Mouse (Mus musculus) heart, embryonic 16.5 days (tissue): ENCODE data around the gene Rnd1. TPM values are rescaled to one million over a fixed set of nuclear protein-coding genes. Genes with fewer than 3 reads are reported as not detected.

Source experiments
- ATAC-seq: fragments of 200-750 bp; cut with Nextera tagmentation; replicated peaks from 2 replicates; pipeline ENCODE4 v1.8.0; 2017; ENCODE audit warnings: moderate number of reproducible peaks; ENCODE audit not compliant: insufficient read depth, low FRiP score; ENCODE audit errors: extremely low read depth
- H3K27ac ChIP-seq: fragments of 300-500 bp; sonication (generic); 2 replicates; pipeline ENCODE4 v1.5.1; 2014; ENCODE audit warnings: mild to moderate bottlenecking, low read length, control low read depth, moderate library complexity
- H3K27me3 ChIP-seq: fragments of 300-500 bp; sonication (generic); 2 replicates; pipeline ENCODE4 v1.6.1; 2014; ENCODE audit warnings: low read length, mixed read lengths; ENCODE audit not compliant: control insufficient read depth, insufficient read depth
- H3K36me3 ChIP-seq: fragments of 300-500 bp; sonication (generic); 2 replicates; pipeline ENCODE4 v1.6.1; 2014; ENCODE audit not compliant: control insufficient read depth, insufficient read depth
- H3K4me1 ChIP-seq: fragments of 300-500 bp; sonication (generic); 2 replicates; pipeline ENCODE4 v1.6.1; 2014; ENCODE audit warnings: low read length, mixed read lengths; ENCODE audit not compliant: control insufficient read depth, insufficient read depth
- H3K4me2 ChIP-seq: fragments of 300-500 bp; sonication (generic); 2 replicates; pipeline ENCODE4 v1.6.1; 2014; ENCODE audit warnings: low read depth, mild to moderate bottlenecking, control low read depth, low read length
- H3K4me3 ChIP-seq: fragments of 300-500 bp; sonication (generic); 2 replicates; pipeline ENCODE4 v1.5.1; 2014; ENCODE audit warnings: mild to moderate bottlenecking, control low read depth, low read length
- H3K9ac ChIP-seq: fragments of 300-500 bp; sonication (generic); 2 replicates; pipeline ENCODE4 v1.6.1; 2014; ENCODE audit warnings: low read length, control low read depth
- H3K9me3 ChIP-seq: fragments of 300-500 bp; sonication (generic); replicated peaks from 2 replicates; pipeline ENCODE4 v1.6.1; 2016; ENCODE audit warnings: low read length; ENCODE audit not compliant: control insufficient read depth
- WGBS: fragments of 180-500 bp; shearing (Covaris S2); extraction: QIAGEN DNeasy Blood & Tissue Kit; methylation state at CpG from one replicate; pipeline ENCODE4 v1.1.7; 2014; 5-methylcytosine and 5-hydroxymethylcytosine counted together
- polyA plus RNA-seq: library from polyadenylated mRNA; unstranded; fragments of >200 nt; fragmentation: Nextera tagmentation; extraction: Ambion mirVana; gene quantifications from 2 replicates; pipeline ENCODE4 v1.2.1, GENCODE M21; 2015

The Rnd1 gene
- polyA plus RNA-seq, 1 experiment from 2014 or later: 1.7 TPM

DNA sequence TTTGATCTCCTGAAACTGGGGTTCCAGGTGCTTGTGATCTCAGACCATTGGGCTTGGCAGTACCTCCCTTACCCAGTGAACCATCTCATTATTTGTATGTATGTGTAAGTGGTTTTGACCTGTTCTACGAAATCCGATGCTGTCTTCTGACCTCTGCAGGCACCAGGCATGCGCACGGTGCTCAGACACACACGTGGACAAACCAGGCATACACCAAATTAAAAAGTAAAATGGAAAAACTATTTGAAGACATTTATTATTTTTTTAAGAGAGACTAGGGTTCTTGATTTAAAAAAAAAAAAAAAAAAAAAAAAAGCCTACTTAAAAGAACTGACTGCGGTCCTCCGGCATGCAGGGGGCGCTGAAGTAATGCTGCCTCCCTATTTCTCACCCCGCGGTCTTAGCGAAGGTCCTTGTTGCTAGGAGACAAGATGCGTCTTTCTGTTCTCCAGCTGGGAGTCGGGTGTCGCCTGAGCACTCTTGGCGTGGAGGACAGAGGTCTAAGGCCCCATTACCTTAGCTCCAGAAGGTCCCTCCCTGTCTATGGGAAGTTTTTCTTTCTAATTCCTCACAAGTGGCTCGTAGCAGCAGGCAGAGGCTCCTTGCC, 30.6 kb upstream of the Rnd1 start, which contains the start of gene Ccdc65:
TSS of gene Ccdc65 (plus strand) at position 442 of the 607 bp plus-strand sequence.
- H3K4me2 ChIP-seq: peak within 1 kb of the TSS; percentile 59
- 19% methylated on average over 16 of the region's 16 CpGs for WGBS
- no peak within 1 kb of the TSS for H3K27ac ChIP-seq
- H3K9me3 ChIP-seq: no peaks in the 10 kb centered on the region
- peak; percentile 72 for ATAC-seq
- peaks cover 12% of the 10 kb centered on the region for H3K27me3 ChIP-seq
- no peaks in the 10 kb centered on the region for H3K4me1 ChIP-seq
- no peaks in the 10 kb centered on the region for H3K36me3 ChIP-seq
- peak within 1 kb of the TSS; percentile 11; the same call in 1 of the 2 replicates for H3K9ac ChIP-seq
- peak within 1 kb of the TSS; percentile 43 for H3K4me3 ChIP-seq

DNA sequence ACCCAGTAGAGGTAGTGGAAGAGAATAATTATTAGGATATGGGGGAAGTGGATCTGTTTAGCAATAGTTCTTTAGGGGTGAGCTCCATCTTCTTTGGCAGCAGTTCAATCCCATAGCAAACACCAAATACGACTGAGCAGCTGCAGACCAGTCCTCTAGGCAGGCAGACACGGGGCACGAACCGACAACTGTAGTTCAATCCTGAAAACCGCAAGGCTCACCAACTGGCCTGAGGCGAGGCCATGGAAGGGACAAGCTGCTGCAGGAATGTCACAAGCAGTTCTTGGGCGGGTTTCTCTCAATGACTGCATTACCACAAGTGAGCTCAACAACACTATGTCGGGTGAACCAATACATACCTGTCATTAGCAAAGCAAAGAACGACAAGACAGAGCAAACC, 27.1 kb upstream of the Rnd1 start:
- H3K4me3 ChIP-seq: no peak overlapping the region
- WGBS: 58% methylated on average over 9 of the region's 9 CpGs
- H3K4me1 ChIP-seq: no peaks in the 10 kb centered on the region
- no peak for ATAC-seq
- H3K27me3 ChIP-seq: peaks cover 45% of the 10 kb centered on the region
- no peak overlapping the region for H3K4me2 ChIP-seq
- no peak overlapping the region for H3K9ac ChIP-seq
- H3K27ac ChIP-seq: no peak overlapping the region
- H3K9me3 ChIP-seq: no peaks in the 10 kb centered on the region
- H3K36me3 ChIP-seq: no peaks in the 10 kb centered on the region

DNA sequence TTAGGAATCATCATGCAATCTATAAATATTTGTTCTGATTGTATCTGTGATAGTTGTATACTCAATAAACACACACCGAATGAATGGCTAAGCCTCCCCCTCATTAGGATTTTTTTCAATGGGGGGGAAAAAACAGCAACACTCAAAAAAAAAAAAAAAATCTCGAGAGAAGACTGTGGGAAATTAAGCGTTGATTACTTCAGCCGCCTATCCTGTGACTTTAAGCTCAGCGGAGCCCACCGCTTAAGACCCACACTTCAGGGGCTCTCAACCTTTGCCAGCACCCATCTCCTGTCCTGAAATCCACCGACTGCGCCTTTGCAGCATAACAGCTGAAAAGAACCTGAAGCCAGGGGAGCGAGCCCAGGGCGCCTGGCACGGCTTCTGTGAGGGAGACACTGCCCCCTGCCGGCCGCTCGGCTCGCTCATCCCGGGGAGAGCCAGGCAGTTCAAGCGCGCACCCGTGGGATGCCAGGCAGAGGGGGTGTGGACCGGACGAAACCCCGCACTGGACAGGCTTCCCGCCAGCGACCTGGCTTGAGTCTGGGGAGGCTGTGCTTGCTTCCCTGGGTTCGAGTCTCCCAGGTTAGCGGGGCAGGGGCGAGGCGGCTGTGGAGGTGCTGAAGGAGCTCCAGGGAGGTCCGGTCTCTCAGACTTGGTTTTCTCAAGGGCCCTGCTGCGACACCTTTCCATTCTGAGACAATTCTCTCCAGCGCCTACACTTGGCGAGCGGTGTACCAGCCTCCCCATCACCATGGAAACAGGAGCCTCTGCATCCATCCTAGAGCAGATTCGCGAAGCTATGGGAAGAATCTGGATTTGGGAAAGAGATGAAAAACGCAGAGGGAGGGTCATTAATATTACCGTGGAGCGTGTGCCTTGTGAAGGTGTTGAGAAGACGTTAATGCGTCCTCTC, 22.2 kb upstream of the Rnd1 start:
- Histone ChIP-seq H3K27me3 (peaks cover 39% of the 10 kb centered on the region), H3K36me3 (no peaks in the 10 kb centered on the region), H3K4me3 (peak overlapping the region; percentile 35), H3K27ac (no peak overlapping the region), H3K9ac (0 out of 2 replicates have a peak overlapping the region, but pooled peaks have one; percentile 12), H3K4me2 (peak overlapping the region; percentile 58), H3K9me3 (no peaks in the 10 kb centered on the region), H3K4me1 (no peaks in the 10 kb centered on the region)
- ATAC-seq: peak; percentile 84
- WGBS: 5% methylated on average over 40 of the region's 40 CpGs

DNA sequence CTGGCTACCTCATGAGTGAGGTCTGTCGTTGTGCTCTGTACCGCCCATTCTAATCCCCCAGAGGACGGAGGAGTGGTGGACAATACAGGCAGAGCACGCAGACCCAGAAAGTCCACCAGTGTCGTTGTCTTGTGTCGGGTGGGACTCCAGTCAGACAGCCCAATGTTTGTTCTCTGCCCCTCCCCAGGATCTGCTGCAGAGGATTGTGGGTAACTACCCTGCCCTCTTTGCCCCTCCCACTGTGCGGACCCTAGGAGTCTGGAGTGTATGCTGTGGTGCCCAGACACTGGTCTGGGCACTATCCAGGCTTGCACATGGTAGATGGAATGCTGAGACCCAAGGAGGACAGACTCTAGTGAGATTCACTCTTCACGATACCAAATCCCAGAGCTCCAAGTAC, 19.0 kb upstream of the Rnd1 start:
- H3K4me3 ChIP-seq: no peak overlapping the region
- H3K4me1 ChIP-seq: peaks cover 13% of the 10 kb centered on the region
- no peak overlapping the region for H3K9ac ChIP-seq
- no peak overlapping the region for H3K4me2 ChIP-seq
- peaks cover 17% of the 10 kb centered on the region; the same call in 1 of the 2 replicates for H3K27me3 ChIP-seq
- H3K9me3 ChIP-seq: no peaks in the 10 kb centered on the region
- H3K36me3 ChIP-seq: no peaks in the 10 kb centered on the region
- WGBS: 58% methylated on average over 8 of the region's 8 CpGs
- ATAC-seq: no peak
- no peak overlapping the region for H3K27ac ChIP-seq

DNA sequence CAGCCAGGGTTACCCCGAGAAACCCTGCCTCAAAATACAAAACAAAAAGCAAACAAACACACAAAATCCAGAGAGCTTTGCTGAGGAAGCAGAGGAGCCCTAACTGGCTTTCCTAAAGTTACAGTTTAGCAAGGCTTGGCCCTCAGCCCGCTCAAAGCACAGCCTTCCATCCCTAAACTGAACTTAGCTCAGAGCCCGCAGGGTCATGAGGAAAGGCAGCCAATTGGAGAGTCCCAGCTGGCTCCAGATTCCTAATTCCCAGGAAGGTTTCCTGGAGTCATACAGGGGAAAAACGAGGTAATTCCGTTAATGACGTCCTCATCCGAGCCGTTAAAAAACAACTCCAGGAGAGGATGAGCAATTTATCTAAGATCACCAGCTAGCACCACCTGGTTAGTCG, 18.5 kb upstream of the Rnd1 start:
- peaks cover 12% of the 10 kb centered on the region; the same call in 1 of the 2 replicates for H3K27me3 ChIP-seq
- H3K4me1 ChIP-seq: peaks cover 17% of the 10 kb centered on the region
- 44% methylated on average over 9 of the region's 9 CpGs for WGBS
- H3K27ac ChIP-seq: no peak overlapping the region
- no peaks in the 10 kb centered on the region for H3K36me3 ChIP-seq
- ATAC-seq: no peak
- H3K9ac ChIP-seq: no peak overlapping the region
- no peaks in the 10 kb centered on the region for H3K9me3 ChIP-seq
- H3K4me2 ChIP-seq: no peak overlapping the region
- no peak overlapping the region for H3K4me3 ChIP-seq

DNA sequence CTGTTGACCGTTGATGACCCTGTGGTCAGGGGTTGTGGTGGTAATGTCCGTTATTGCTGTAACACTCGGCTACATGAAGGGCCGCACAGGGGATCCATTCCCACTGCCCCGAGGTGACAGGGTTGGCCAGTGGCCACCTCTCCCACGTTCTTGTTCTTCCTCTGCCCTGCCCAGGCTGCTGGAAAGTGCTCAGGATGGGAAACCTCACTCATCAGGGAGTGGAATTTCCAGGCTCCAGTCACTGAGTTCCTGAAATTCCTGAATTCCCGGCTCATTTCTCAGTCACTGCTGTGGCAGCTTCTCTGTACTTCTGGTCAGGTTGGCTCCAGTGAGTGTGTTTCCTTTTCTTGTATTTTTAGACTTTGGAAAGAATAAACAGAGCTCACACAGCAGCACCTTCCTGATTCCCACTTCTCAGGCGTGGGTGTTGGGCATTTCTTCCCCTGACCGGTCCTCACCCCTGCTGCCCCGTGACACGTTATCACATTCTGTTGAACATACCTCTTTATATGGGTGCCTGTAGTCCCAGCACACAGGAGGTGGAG, 15.0 kb upstream of the Rnd1 start:
- Histone ChIP-seq H3K27me3 (no peaks in the 10 kb centered on the region), H3K4me1 (peaks cover 21% of the 10 kb centered on the region), H3K9me3 (no peaks in the 10 kb centered on the region), H3K4me3 (no peak overlapping the region), H3K9ac (no peak overlapping the region), H3K4me2 (peak overlapping the region; percentile 24; the same call in 1 of the 2 replicates), H3K27ac (peak overlapping the region; percentile 79), H3K36me3 (no peaks in the 10 kb centered on the region)
- ATAC-seq: peak; percentile 64
- WGBS: 12% methylated on average over 11 of the region's 11 CpGs

DNA sequence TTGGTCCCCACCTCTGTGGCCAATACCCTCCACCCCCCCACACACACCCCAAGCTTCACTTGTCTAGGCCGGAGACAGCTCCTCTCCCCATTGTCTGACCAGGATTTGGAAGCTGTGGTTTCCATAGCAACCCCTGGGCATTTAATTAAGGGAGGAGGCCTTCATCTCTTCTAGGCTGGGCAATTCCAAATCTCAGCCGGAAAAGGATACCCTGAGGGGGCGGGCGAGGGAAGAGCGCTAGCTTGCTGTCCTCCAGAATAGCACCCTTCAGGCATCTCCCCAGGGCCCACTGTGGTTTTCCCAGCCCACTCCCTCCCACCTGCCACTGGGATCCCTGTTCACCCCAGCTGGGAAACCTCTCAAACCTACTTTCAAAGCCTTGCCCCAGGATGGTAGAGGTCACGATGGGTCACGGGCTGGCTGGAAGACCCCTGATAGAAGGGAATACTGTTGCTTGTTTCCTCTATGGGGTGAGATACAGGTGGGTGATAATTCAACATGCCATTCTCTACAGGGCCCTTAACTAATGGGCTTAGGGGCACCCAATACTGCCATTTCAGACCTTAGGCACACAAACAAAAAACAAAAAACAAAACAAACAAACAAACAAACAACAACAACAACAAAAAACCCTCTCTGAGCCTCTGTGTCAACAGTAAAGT, 14.4 kb upstream of the Rnd1 start:
- Histone ChIP-seq H3K9ac (no peak overlapping the region), H3K27me3 (no peaks in the 10 kb centered on the region), H3K4me2 (no peak overlapping the region), H3K27ac (peak overlapping the region; percentile 79), H3K36me3 (no peaks in the 10 kb centered on the region), H3K4me3 (no peak overlapping the region), H3K9me3 (no peaks in the 10 kb centered on the region), H3K4me1 (peaks cover 21% of the 10 kb centered on the region)
- ATAC-seq: no peak
- 68% methylated on average over 7 of the region's 7 CpGs for whole genome bisulfite sequencing

DNA sequence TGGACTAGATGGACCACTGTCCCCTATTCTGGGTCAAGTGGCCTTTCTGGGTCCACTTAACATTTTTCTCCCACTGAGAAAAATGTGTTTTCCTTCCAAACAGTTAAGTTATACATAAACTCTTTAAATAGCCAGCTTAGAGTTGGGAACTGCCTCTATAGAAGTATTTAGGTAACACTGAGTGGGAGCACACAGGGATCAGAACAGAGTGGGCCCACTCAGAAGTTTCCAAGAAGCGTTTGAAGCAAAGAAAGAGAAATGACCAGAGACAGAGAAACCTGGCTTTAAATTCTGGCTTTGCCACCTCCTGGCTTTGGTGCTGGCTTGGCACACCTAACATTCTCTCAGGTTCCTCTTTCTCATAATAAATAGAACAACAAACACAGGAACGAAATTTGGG, 12.4 kb upstream of the Rnd1 start:
- Histone ChIP-seq H3K9ac (no peak overlapping the region), H3K4me1 (peaks cover 21% of the 10 kb centered on the region), H3K4me3 (no peak overlapping the region), H3K27ac (no peak overlapping the region), H3K9me3 (no peaks in the 10 kb centered on the region), H3K27me3 (no peaks in the 10 kb centered on the region), H3K4me2 (no peak overlapping the region), H3K36me3 (no peaks in the 10 kb centered on the region)
- ATAC-seq: no peak
- WGBS: 77% methylated on average over 2 of the region's 2 CpGs
